8 mouse cellular contexts compared by ENCODE assay signal in genomic region chr10:31608441-31609065, GRCm38 (mm10). TPM values are rescaled to one million over a fixed set of nuclear protein-coding genes. Genes with fewer than 3 reads are reported as not detected.
DNase-seq lines count a peak whose midpoint lies in the region; ATAC-seq and TF ChIP-seq lines count a peak whose summit lies in the region.

No protein-coding gene starts in this region.

- no peaks in the 10 kb centered on the region for H3K9me3 ChIP-seq in forebrain, embryonic 15.5 days
- no peaks in the 10 kb centered on the region for H3K9me3 ChIP-seq in hindbrain, embryonic 13.5 days

- peak; percentile 19 for DNase-seq in ovary, postnatal 10 days (ENCODE audit: low spot score)
- DNase-seq in ovary, postnatal 14 days (ENCODE audit: low spot score), result no peak
- peak; percentile 44 for DNase-seq in cerebellum, adult 11 months
- peak; percentile 20 for DNase-seq in liver
- DNase-seq in yolk sac, embryonic 10.5 days (ENCODE audit: low spot score), result peak; percentile 36

- H3K79me2 ChIP-seq in myocyte (ENCODE audit: control insufficient read depth, insufficient read depth), result peaks cover 51% of the 10 kb centered on the region

- peak overlapping the region; percentile 93 for H3ac ChIP-seq in myocyte (ENCODE audit: control insufficient read depth, insufficient read length)

- ATAC-seq in forebrain, embryonic 15.5 days (replicated peaks), result peak; percentile 66
- ATAC-seq in hindbrain, embryonic 13.5 days (ENCODE audit: low FRiP score), result peak; percentile 70

- H3K4me1 ChIP-seq in forebrain, embryonic 15.5 days, result peaks cover 37% of the 10 kb centered on the region
- peaks cover 35% of the 10 kb centered on the region for H3K4me1 ChIP-seq in hindbrain, embryonic 13.5 days (replicated peaks)

- H3K9ac ChIP-seq in forebrain, embryonic 15.5 days (replicated peaks), result peak overlapping the region; percentile 91
- H3K9ac ChIP-seq in hindbrain, embryonic 13.5 days, result peak overlapping the region; percentile 98

- H3K4me2 ChIP-seq in forebrain, embryonic 15.5 days (replicated peaks), result peak overlapping the region; percentile 68
- H3K4me2 ChIP-seq in hindbrain, embryonic 13.5 days, result peak overlapping the region; percentile 79
- peak overlapping the region; percentile 87 for H3K4me2 ChIP-seq in myocyte (ENCODE audit: low read depth)

- H3K27ac ChIP-seq in forebrain, embryonic 15.5 days (replicated peaks), result peak overlapping the region; percentile 83
- H3K27ac ChIP-seq in hindbrain, embryonic 13.5 days, result peak overlapping the region; percentile 87

- WGBS in forebrain, embryonic 15.5 days, result under 1% methylated on average over 48 of the region's 60 CpGs
- 2% methylated on average over 34 of the region's 60 CpGs for WGBS in hindbrain, embryonic 13.5 days

- no peak for TF ChIP-seq POLR2A in myocyte (IDR thresholded peaks at IDR 0.05; ENCODE audit: insufficient read length, low read depth)

- H3K4me3 ChIP-seq in forebrain, embryonic 15.5 days, result peak overlapping the region; percentile 83
- peak overlapping the region; percentile 84 for H3K4me3 ChIP-seq in hindbrain, embryonic 13.5 days
- H3K4me3 ChIP-seq in myocyte, result peak overlapping the region; percentile 86

- H3K27me3 ChIP-seq in forebrain, embryonic 15.5 days, result no peaks in the 10 kb centered on the region
- H3K27me3 ChIP-seq in hindbrain, embryonic 13.5 days, result 0 out of 2 replicates have a peak, but pooled peaks cover 3% of the 10 kb centered on the region
- no peaks in the 10 kb centered on the region for H3K27me3 ChIP-seq in myocyte (ENCODE audit: control insufficient read depth, insufficient read depth, insufficient read length)

- no peaks in the 10 kb centered on the region for H3K36me3 ChIP-seq in forebrain, embryonic 15.5 days
- no peaks in the 10 kb centered on the region for H3K36me3 ChIP-seq in hindbrain, embryonic 13.5 days
- H3K36me3 ChIP-seq in myocyte (ENCODE audit: control insufficient read depth, insufficient read depth), result no peaks in the 10 kb centered on the region

TF ChIP-seq in myocyte, 11 proteins besides CTCF, POLR2A, EP300 and RAD21:
- TF ChIP-seq MAX (IDR thresholded peaks at IDR 0.05; ENCODE audit: low read depth), result no peak
- no peak for TF ChIP-seq MYOG (IDR thresholded peaks at IDR 0.05; ENCODE audit: control insufficient read depth in 1 of 3, insufficient read depth in 1 of 3, insufficient read length in 2 of 3, low read depth in 2 of 3)
- peak in 1 of 3 experiments; percentile 24 for TF ChIP-seq MYOD1 (IDR thresholded peaks at IDR 0.05; ENCODE audit: control insufficient read depth in 1 of 3, insufficient read length in 2 of 3, low read depth in 2 of 3)
- TF ChIP-seq SRF (IDR thresholded peaks at IDR 0.05; ENCODE audit: control insufficient read depth, insufficient read length, low read depth), result no peak

RNA-seq across cellular contexts. Expression of gene Rnf217, which starts 0.4 kb away (rescaled TPM):
- polyA plus RNA-seq in forebrain, embryonic 15.5 days (2015; fragmentation: Nextera tagmentation; extraction: Ambion mirVana), result 1.5 and 1.6 TPM in 2 replicates
- 1.5 TPM in 2 replicates for polyA plus RNA-seq in hindbrain, embryonic 13.5 days (2015; fragmentation: Nextera tagmentation; extraction: Ambion mirVana)
- polyA plus RNA-seq in myocyte (2012; fragmentation: generic; extraction: Trizol), result 5.8 TPM
